ENCODE assay signal across 14 mouse cellular contexts in genomic region chr17:7565771-7566170, GRCm38 (mm10).
"Had no signal": no experiment of that assay in that cellular context is flagged by ENCODE, and none has a peak within 500 bp of the region (broad histone marks: within the 10 kb centered on the region; RNA-seq: fewer than 3 reads in every experiment).

No protein-coding gene starts in this region.

- DNase-seq: heart, postnatal 10 days; heart, postnatal 36 days; heart, postnatal 4 days; kidney, adult 11 months; kidney, adult 18-20 months; kidney, adult 2 months; kidney, adult 8-10 months; kidney, adult 9 months; kidney, postnatal 10 days; kidney, postnatal 14 days; kidney, postnatal 25 days; kidney, postnatal 36 days; layer of hippocampus, adult 9-11 months; layer of hippocampus, postnatal 36 days had no signal
